Mouse (Mus musculus) embryonic fibroblast, embryonic 13.5 days (primary cell): ENCODE measurements around the gene Sept4. TPM values are rescaled to one million over a fixed set of nuclear protein-coding genes. Genes with fewer than 3 reads are reported as not detected.

Experiments
- H3K27ac ChIP-seq: 2 replicates; pipeline ENCODE4 v1.5.1; 2012; ENCODE audit warnings: low read length, control low read depth, inconsistent platforms; ENCODE audit not compliant: insufficient read depth
- H3K4me1 ChIP-seq: 2 replicates; pipeline ENCODE4 v1.6.1; 2011; ENCODE audit warnings: low read length; ENCODE audit not compliant: control insufficient read depth, insufficient read depth
- H3K4me3 ChIP-seq: 2 replicates; pipeline ENCODE4 v1.5.1; 2011; ENCODE audit warnings: mild to moderate bottlenecking, control low read depth, low read length; ENCODE audit not compliant: insufficient read depth
- CTCF ChIP-seq: IDR thresholded peaks from 2 replicates; pipeline ENCODE4 v1.5.1; 2011; ENCODE audit warnings: mild to moderate bottlenecking, control low read depth, low read length, moderate library complexity, borderline replicate concordance; ENCODE audit not compliant: insufficient read depth
- POLR2A ChIP-seq: IDR thresholded peaks from 2 replicates; pipeline ENCODE4 v1.6.1; 2011; ENCODE audit warnings: low read depth, mild to moderate bottlenecking, control low read depth, low read length, moderate library complexity
- polyA plus RNA-seq: library from polyadenylated mRNA; stranded (reverse); fragments of >200 nt; gene quantifications from 2 replicates; pipeline ENCODE4 v1.2.4, GENCODE M21; 2011; ENCODE audit warnings: low read depth; ENCODE audit not compliant: missing spikeins, insufficient read length

The Sept4 gene
- polyA plus RNA-seq, 1 experiment = 3.6 TPM

DNA sequence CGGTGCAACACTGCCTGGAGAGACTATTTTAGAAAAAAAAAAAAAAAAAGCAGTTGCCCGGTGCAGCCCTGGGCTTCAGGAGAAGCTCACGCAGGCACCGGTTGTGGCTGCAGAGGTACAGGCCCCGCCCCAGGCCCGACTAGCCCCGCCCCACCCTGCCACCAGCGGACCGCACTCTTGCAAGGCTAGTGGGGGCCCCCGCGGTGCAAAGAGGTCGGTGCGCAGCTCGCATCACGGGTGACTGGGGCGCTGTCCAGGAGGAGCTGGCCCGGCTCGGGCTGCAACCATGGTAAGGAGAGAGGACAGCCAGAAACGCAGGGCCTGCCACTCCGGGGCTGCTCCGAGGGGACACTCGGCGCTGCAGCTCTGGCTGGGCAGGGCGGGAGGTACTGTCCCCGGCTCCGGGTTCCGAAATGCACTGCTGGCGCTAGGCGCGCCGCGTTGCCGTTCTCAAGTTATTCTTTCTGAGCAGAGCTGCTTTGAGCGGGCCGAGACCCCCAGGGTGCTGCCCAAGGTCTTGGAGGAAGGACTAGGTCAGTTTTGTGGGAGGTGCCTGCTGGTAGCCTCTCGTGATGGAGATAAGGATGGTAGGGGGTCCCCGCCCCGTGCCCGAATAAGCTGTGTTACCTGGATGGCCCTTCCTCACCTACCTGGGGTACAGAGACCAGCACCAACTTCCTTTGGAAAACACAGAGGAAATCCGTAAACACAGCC, 9.7 kb downstream of the Sept4 start:
- Histone ChIP-seq H3K27ac (no peak overlapping the region), H3K4me3 (peak overlapping the region; percentile 24), H3K4me1 (peaks cover 9% of the 10 kb centered on the region; the same call in 1 of the 2 replicates)
- TF ChIP-seq CTCF (no peak), POLR2A (no peak)

- Histone ChIP-seq H3K4me1 (peaks cover 9% of the 10 kb centered on the region; the same call in 1 of the 2 replicates), H3K4me3 (no peak overlapping the region), H3K27ac (no peak overlapping the region)
- no peak for TF ChIP-seq CTCF
- TF ChIP-seq POLR2A = no peak
These were observed 10.4 kb downstream of the Sept4 start for GRCm38 (mm10) chr11:87578963-87579601.

DNA sequence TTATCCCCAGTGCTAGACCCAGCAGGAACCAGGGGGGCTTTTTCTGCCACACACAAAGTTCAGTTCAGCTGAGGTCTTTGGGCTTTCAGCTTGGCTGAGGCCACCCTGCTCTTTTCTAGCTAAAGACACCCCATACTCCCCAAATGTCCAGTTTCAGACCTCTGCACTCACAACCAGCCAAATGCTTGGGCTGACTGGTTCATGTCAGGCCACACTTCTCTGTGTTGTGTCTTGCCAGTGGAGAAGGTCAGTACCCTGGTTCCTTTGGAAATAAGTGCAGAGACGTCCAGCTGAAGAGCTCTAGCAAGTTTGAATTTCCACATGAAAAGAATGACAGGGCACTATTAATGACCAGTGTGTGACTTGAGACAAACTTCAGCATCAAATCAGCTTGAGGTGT, 11.0 kb downstream of the Sept4 start:
- TF ChIP-seq CTCF (no peak), POLR2A (no peak)
- Histone ChIP-seq H3K4me3 (no peak overlapping the region), H3K27ac (no peak overlapping the region), H3K4me1 (peaks cover 9% of the 10 kb centered on the region; the same call in 1 of the 2 replicates)

GRCm38 (mm10) chr11:87580543-87581085, 11.9 kb downstream of the Sept4 start:
- TF ChIP-seq CTCF (no peak), POLR2A (no peak)
- Histone ChIP-seq H3K4me1 (peaks cover 9% of the 10 kb centered on the region; the same call in 1 of the 2 replicates), H3K4me3 (no peak overlapping the region), H3K27ac (no peak overlapping the region)

GRCm38 (mm10) chr11:87581161-87581865, 12.6 kb downstream of the Sept4 start:
- H3K4me1 ChIP-seq = peaks cover 9% of the 10 kb centered on the region; the same call in 1 of the 2 replicates
- no peak overlapping the region for H3K27ac ChIP-seq
- H3K4me3 ChIP-seq = no peak overlapping the region
- TF ChIP-seq CTCF (no peak), POLR2A (no peak)

DNA sequence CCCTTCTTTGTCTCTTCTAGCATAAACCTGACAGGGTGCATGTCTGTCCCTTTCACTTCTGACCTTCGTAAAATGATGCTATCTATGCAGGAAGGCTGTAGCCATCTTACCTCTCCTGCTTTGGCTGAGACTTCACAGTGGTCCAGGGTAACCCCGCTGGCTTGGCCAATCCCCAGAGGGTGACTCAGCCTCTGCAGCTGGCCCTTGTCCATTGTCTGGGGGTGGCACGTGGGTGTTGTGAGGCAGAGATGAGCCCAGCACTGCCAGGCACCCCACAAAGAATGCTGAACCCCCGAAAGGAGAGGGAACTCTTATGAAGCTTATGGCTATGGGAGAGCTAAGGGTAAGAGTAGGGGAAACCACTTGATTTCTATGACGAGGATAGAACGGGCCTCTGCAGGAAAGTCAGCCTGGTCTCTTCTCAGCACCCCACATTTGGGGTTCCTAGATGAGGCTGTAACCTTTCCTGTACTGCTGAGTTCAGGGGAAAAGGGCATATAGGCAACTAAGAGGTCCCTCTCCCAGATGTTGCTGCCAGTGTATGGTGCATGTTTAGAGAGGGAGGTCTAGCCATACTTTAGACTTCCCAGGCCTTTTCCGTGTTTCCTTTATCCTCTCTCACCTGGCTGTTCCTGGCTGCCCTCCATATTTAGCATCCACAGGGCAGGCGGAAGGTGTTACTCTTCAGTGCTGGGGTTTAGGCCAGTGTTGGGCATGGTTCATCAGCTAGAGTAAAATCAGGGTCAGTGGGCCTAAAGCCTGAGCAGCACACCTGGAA, 13.4 kb downstream of the Sept4 start:
- peaks cover 9% of the 10 kb centered on the region; the same call in 1 of the 2 replicates for H3K4me1 ChIP-seq
- H3K27ac ChIP-seq = no peak overlapping the region
- no peak for TF ChIP-seq CTCF
- no peak for TF ChIP-seq POLR2A
- H3K4me3 ChIP-seq = no peak overlapping the region

GRCm38 (mm10) chr11:87583291-87584034, 14.8 kb downstream of the Sept4 start:
- H3K4me1 ChIP-seq = peaks cover 9% of the 10 kb centered on the region; the same call in 1 of the 2 replicates
- H3K4me3 ChIP-seq = no peak overlapping the region
- TF ChIP-seq CTCF (no peak), POLR2A (no peak)
- H3K27ac ChIP-seq = no peak overlapping the region

- H3K4me1 ChIP-seq = peaks cover 9% of the 10 kb centered on the region; the same call in 1 of the 2 replicates
- H3K27ac ChIP-seq = peak overlapping the region; percentile 62; the same call in 1 of the 2 replicates
- H3K4me3 ChIP-seq = no peak overlapping the region
- TF ChIP-seq POLR2A (no peak), CTCF (no peak)
These were observed 16.2 kb downstream of the Sept4 start for GRCm38 (mm10) chr11:87584711-87585505.
